Mouse (Mus musculus) embryonic facial prominence, embryonic 14.5 days (tissue): ENCODE measurements around the gene Olfr462. TPM values are rescaled to one million over a fixed set of nuclear protein-coding genes. Genes with fewer than 3 reads are reported as not detected.

Experiments used
- ATAC-seq: fragments of 200-750 bp; cut with Nextera tagmentation; 2 replicates; pipeline ENCODE4 v1.8.0; 2017; ENCODE audit warnings: low read depth, moderate number of reproducible peaks, moderate TSS enrichment
- DNase-seq: peaks from one replicate; pipeline ENCODE4 v3.0.0-alpha.2; 2015; ENCODE audit warnings: low spot score
- H3K27ac ChIP-seq: fragments of 300-500 bp; sonication (generic); replicated peaks from 2 replicates; pipeline ENCODE4 v1.5.1; 2014; ENCODE audit warnings: low read depth, mild to moderate bottlenecking, low read length, moderate library complexity
- H3K27me3 ChIP-seq: fragments of 300-500 bp; sonication (generic); replicated peaks from 2 replicates; pipeline ENCODE4 v1.6.1; 2014; ENCODE audit warnings: low read length; ENCODE audit not compliant: control insufficient read depth, insufficient read depth
- H3K36me3 ChIP-seq: fragments of 300-500 bp; sonication (generic); 2 replicates; pipeline ENCODE4 v1.6.1; 2014; ENCODE audit warnings: low read length, mixed read lengths; ENCODE audit not compliant: control insufficient read depth, insufficient read depth
- H3K4me1 ChIP-seq: fragments of 300-500 bp; sonication (generic); 2 replicates; pipeline ENCODE4 v1.6.1; 2014; ENCODE audit warnings: antibody characterized with exemption, low read length; ENCODE audit not compliant: control insufficient read depth, insufficient read depth
- H3K4me2 ChIP-seq: fragments of 300-500 bp; sonication (generic); 2 replicates; pipeline ENCODE4 v1.6.1; 2014; ENCODE audit warnings: low read depth, mild to moderate bottlenecking, low read length, moderate library complexity, mixed read lengths
- H3K4me3 ChIP-seq: fragments of 300-500 bp; sonication (generic); 2 replicates; pipeline ENCODE4 v1.5.1; 2014; ENCODE audit warnings: low read depth, mild to moderate bottlenecking, low read length
- H3K9ac ChIP-seq: fragments of 300-500 bp; sonication (generic); 2 replicates; pipeline ENCODE4 v1.6.1; 2014; ENCODE audit warnings: low read depth, mild to moderate bottlenecking, low read length, moderate library complexity, mixed read lengths
- H3K9me3 ChIP-seq: fragments of 300-500 bp; sonication (generic); 2 replicates; pipeline ENCODE4 v1.6.1; 2016; ENCODE audit warnings: low read length; ENCODE audit not compliant: control insufficient read depth
- WGBS: fragments of 180-500 bp; shearing (Covaris S2); extraction: QIAGEN DNeasy Blood & Tissue Kit; methylation state at CpG from one replicate; pipeline ENCODE4 v1.1.7; 2014; 5-methylcytosine and 5-hydroxymethylcytosine counted together
- polyA plus RNA-seq: library from polyadenylated mRNA; unstranded; fragments of >200 nt; fragmentation: Nextera tagmentation; extraction: Ambion mirVana; gene quantifications from 2 replicates; pipeline ENCODE4 v1.2.1, GENCODE M21; 2014

The Olfr462 gene
- polyA plus RNA-seq: not detected in 2 replicates

- Histone ChIP-seq H3K27ac (no peak within 1 kb of the TSS), H3K9ac (no peak within 1 kb of the TSS), H3K4me1 (no peaks in the 10 kb centered on the region), H3K36me3 (no peaks in the 10 kb centered on the region), H3K9me3 (no peaks in the 10 kb centered on the region), H3K4me3 (no peak within 1 kb of the TSS), H3K27me3 (no peaks in the 10 kb centered on the region), H3K4me2 (no peak within 1 kb of the TSS)
- DNase-seq: no peak
- WGBS: 81% methylated on average over 6 of the region's 6 CpGs
- ATAC-seq: no peak
Measured at GRCm38 (mm10) chr11:87892168-87892567, at the start of gene Olfr462. TSS of gene Olfr462 (minus strand) at chr11:87892268.

- H3K4me1 ChIP-seq: no peaks in the 10 kb centered on the region
- ATAC-seq (no peak), DNase-seq (no peak)
- WGBS: 71% methylated on average over 3 of the region's 3 CpGs
- no peaks in the 10 kb centered on the region for H3K27me3 ChIP-seq
- H3K4me3 ChIP-seq: no peak overlapping the region
- H3K27ac ChIP-seq: no peak overlapping the region
- H3K36me3 ChIP-seq: no peaks in the 10 kb centered on the region
- H3K4me2 ChIP-seq: no peak overlapping the region
- H3K9ac ChIP-seq: no peak overlapping the region
- H3K9me3 ChIP-seq: no peaks in the 10 kb centered on the region
Measured at GRCm38 (mm10) chr11:87935467-87935866, 43.4 kb upstream of the Olfr462 start.

GRCm38 (mm10) chr11:87933731-87934130 is 41.7 kb upstream of the Olfr462 start:
- Histone ChIP-seq H3K27ac (no peak overlapping the region), H3K9me3 (no peaks in the 10 kb centered on the region), H3K27me3 (no peaks in the 10 kb centered on the region), H3K4me3 (no peak overlapping the region), H3K4me1 (no peaks in the 10 kb centered on the region), H3K4me2 (no peak overlapping the region), H3K9ac (no peak overlapping the region), H3K36me3 (no peaks in the 10 kb centered on the region)
- 77% methylated on average over 2 of the region's 2 CpGs for WGBS
- DNase-seq (no peak), ATAC-seq (no peak)

- no peak overlapping the region for H3K9ac ChIP-seq
- no peaks in the 10 kb centered on the region for H3K27me3 ChIP-seq
- DNase-seq: no peak
- H3K4me1 ChIP-seq: no peaks in the 10 kb centered on the region
- no peak for ATAC-seq
- WGBS: 88% methylated on average over 2 of the region's 2 CpGs
- no peak overlapping the region for H3K4me2 ChIP-seq
- H3K27ac ChIP-seq: no peak overlapping the region
- H3K36me3 ChIP-seq: no peaks in the 10 kb centered on the region
- no peaks in the 10 kb centered on the region for H3K9me3 ChIP-seq
- H3K4me3 ChIP-seq: no peak overlapping the region
Measured at GRCm38 (mm10) chr11:87930348-87930747, 38.3 kb upstream of the Olfr462 start.

- Histone ChIP-seq H3K27me3 (no peaks in the 10 kb centered on the region), H3K4me2 (no peak within 1 kb of the TSS), H3K9ac (no peak within 1 kb of the TSS), H3K36me3 (no peaks in the 10 kb centered on the region), H3K4me3 (no peak within 1 kb of the TSS), H3K9me3 (no peaks in the 10 kb centered on the region), H3K27ac (no peak within 1 kb of the TSS), H3K4me1 (no peaks in the 10 kb centered on the region)
- ATAC-seq: no peak
- DNase-seq: peak; percentile 59
- whole genome bisulfite sequencing: 38% methylated on average over 5 of the region's 5 CpGs
Measured at GRCm38 (mm10) chr11:87920966-87921365, 28.9 kb upstream of the Olfr462 start, which contains the start of gene Olfr464. TSS of gene Olfr464 (minus strand) at chr11:87920967.

GRCm38 (mm10) chr11:87920301-87920700 is 28.2 kb upstream of the Olfr462 start:
- no peak overlapping the region for H3K9ac ChIP-seq

GRCm38 (mm10) chr11:87916005-87916404 is 23.9 kb upstream of the Olfr462 start:
- ATAC-seq: no peak
- no peak overlapping the region for H3K9ac ChIP-seq
- no peaks in the 10 kb centered on the region for H3K27me3 ChIP-seq
- H3K4me3 ChIP-seq: no peak overlapping the region
- no peaks in the 10 kb centered on the region for H3K4me1 ChIP-seq
- no peak overlapping the region for H3K27ac ChIP-seq
- H3K36me3 ChIP-seq: no peaks in the 10 kb centered on the region
- H3K4me2 ChIP-seq: no peak overlapping the region
- 84% methylated on average over 1 of the region's 1 CpGs for WGBS
- H3K9me3 ChIP-seq: no peaks in the 10 kb centered on the region
- no peak for DNase-seq

More at GRCm38 (mm10) chr11:87920301-87920700, 28.2 kb upstream of the Olfr462 start:
- Histone ChIP-seq H3K4me2 (no peak overlapping the region), H3K27me3 (no peaks in the 10 kb centered on the region), H3K4me3 (no peak overlapping the region), H3K4me1 (no peaks in the 10 kb centered on the region), H3K36me3 (no peaks in the 10 kb centered on the region), H3K27ac (no peak overlapping the region), H3K9me3 (no peaks in the 10 kb centered on the region)
- no peak for DNase-seq
- no peak for ATAC-seq
- WGBS: 64% methylated on average over 2 of the region's 2 CpGs

- Histone ChIP-seq H3K4me1 (no peaks in the 10 kb centered on the region), H3K9me3 (no peaks in the 10 kb centered on the region), H3K4me3 (no peak overlapping the region), H3K9ac (no peak overlapping the region), H3K27ac (no peak overlapping the region), H3K36me3 (no peaks in the 10 kb centered on the region), H3K27me3 (no peaks in the 10 kb centered on the region), H3K4me2 (no peak overlapping the region)
- no peak for ATAC-seq
- no peak for DNase-seq
- 74% methylated on average over 3 of the region's 3 CpGs for WGBS
Measured at GRCm38 (mm10) chr11:87904331-87904730, 12.3 kb upstream of the Olfr462 start.

- Histone ChIP-seq H3K4me2 (no peak within 1 kb of the TSS), H3K27ac (no peak within 1 kb of the TSS), H3K27me3 (no peaks in the 10 kb centered on the region), H3K9ac (no peak within 1 kb of the TSS), H3K4me1 (no peaks in the 10 kb centered on the region), H3K9me3 (no peaks in the 10 kb centered on the region), H3K36me3 (no peaks in the 10 kb centered on the region), H3K4me3 (no peak within 1 kb of the TSS)
- no peak for ATAC-seq
- DNase-seq: no peak
Measured at GRCm38 (mm10) chr11:87897287-87897686, 5.2 kb upstream of the Olfr462 start, which contains the start of gene Olfr463. TSS of gene Olfr463 (minus strand) at chr11:87897387.
